Mouse (Mus musculus): Measurements from ENCODE around the gene Cxcr5. TPM values are rescaled to one million over a fixed set of nuclear protein-coding genes. Genes with fewer than 3 reads are reported as not detected.
A peak's percentile ranks its signal among the peaks of the same experiment; 100 is the strongest.

Cxcr5 gene
- polyA plus RNA-seq, 1 experiment = 6.0 TPM

DNA sequence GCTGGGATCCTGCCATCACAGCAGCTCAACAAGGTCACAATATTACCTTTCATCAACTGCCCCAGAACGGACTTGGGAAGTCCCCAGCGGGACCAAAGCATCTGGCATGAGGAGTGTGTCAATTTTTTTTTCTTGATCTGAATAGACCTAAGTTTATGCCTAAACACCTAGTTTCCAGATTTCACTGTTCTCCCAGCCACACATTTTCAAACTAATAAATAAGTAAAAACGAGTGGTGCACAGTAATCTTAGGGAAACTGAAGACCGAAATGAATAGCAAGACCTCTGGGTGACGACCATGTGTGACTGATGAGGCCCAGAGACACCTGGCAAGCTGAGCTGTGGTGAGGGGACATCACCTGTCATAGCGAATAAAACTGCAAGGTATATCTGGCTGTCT is 39.1 kb upstream of the Cxcr5 start:
- Histone ChIP-seq H3K4me1 (ENCODE audit: control insufficient read depth, insufficient read depth, low read length) (peaks cover 3% of the 10 kb centered on the region), H3K4me3 (replicated peaks; ENCODE audit: extremely low read depth, low read depth, low read length) (no peak overlapping the region)
- no peak for TF ChIP-seq CTCF (IDR thresholded peaks at IDR 0.05; ENCODE audit: insufficient read depth, low read length)
- TF ChIP-seq POLR2A (IDR thresholded peaks at IDR 0.05; ENCODE audit: borderline replicate concordance, extremely low read depth, low read depth, low read length) = no peak
- DNase-seq = no peak
- WGBS = 80% methylated on average over 6 of the region's 6 CpGs

GRCm38 (mm10) chr9:44599616-44600015 is 37.9 kb upstream of the Cxcr5 start:
- TF ChIP-seq POLR2A (IDR thresholded peaks at IDR 0.05; ENCODE audit: borderline replicate concordance, extremely low read depth, low read depth, low read length) (no peak), CTCF (IDR thresholded peaks at IDR 0.05; ENCODE audit: insufficient read depth, low read length) (no peak)
- DNase-seq = no peak
- peaks cover 3% of the 10 kb centered on the region for H3K4me1 ChIP-seq (ENCODE audit: control insufficient read depth, insufficient read depth, low read length)
- WGBS = 22% methylated on average over 5 of the region's 6 CpGs
- H3K4me3 ChIP-seq (replicated peaks; ENCODE audit: extremely low read depth, low read depth, low read length) = no peak overlapping the region

GRCm38 (mm10) chr9:44598899-44599495 is 37.3 kb upstream of the Cxcr5 start:
- peak; percentile 30 for DNase-seq
- peaks cover 3% of the 10 kb centered on the region for H3K4me1 ChIP-seq (ENCODE audit: control insufficient read depth, insufficient read depth, low read length)
- whole genome bisulfite sequencing = 17% methylated on average over 18 of the region's 18 CpGs
- TF ChIP-seq POLR2A (IDR thresholded peaks at IDR 0.05; ENCODE audit: borderline replicate concordance, extremely low read depth, low read depth, low read length) (no peak), CTCF (IDR thresholded peaks at IDR 0.05; ENCODE audit: insufficient read depth, low read length) (no peak)
- no peak overlapping the region for H3K4me3 ChIP-seq (replicated peaks; ENCODE audit: extremely low read depth, low read depth, low read length)

DNA sequence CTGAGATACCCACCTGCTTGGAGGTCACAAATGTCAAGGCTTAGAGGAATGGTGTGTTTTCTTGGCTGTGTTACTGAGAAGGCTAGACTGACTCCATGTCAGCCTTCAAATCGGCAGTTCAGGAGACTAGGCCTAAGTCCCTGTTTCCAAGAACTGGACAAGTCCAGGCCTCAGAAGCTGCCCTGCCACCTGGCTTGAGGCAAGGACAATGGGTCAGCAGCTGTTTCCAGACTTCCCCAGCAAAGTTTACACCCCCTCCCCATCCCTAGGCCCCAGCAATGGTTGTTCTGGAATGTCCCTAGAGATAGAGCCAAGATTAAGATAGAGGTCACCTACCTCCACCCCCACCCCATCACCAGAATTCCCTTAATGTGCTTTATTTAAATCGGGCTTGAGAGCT is 36.1 kb upstream of the Cxcr5 start:
- TF ChIP-seq CTCF (IDR thresholded peaks at IDR 0.05; ENCODE audit: insufficient read depth, low read length) (no peak), POLR2A (IDR thresholded peaks at IDR 0.05; ENCODE audit: borderline replicate concordance, extremely low read depth, low read depth, low read length) (no peak)
- DNase-seq = no peak
- WGBS = 79% methylated on average over 2 of the region's 2 CpGs
- H3K4me3 ChIP-seq (replicated peaks; ENCODE audit: extremely low read depth, low read depth, low read length) = no peak overlapping the region
- H3K4me1 ChIP-seq (ENCODE audit: control insufficient read depth, insufficient read depth, low read length) = peaks cover 3% of the 10 kb centered on the region

DNA sequence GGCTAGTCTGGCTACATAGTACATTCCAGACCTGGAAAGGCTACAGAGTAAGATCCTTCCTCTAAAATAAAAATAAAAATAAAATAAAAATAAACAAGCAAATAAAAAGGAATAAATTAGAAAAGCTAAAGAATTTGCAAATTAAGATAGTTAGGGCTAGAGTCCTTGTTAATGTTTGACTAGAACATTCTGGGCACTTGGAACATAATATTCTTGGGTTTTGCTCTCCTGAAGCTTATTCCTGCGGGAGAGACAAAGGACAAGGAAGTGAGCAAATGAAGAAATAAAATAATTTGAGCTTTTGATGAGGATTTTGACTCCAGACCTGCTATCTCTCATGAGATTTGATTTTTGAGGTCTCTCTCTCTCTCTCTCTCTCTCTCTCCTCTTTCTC is 33.9 kb upstream of the Cxcr5 start:
- H3K4me3 ChIP-seq (replicated peaks; ENCODE audit: extremely low read depth, low read depth, low read length) = no peak overlapping the region
- DNase-seq = no peak
- 58% methylated on average over 1 of the region's 1 CpGs for WGBS

DNA sequence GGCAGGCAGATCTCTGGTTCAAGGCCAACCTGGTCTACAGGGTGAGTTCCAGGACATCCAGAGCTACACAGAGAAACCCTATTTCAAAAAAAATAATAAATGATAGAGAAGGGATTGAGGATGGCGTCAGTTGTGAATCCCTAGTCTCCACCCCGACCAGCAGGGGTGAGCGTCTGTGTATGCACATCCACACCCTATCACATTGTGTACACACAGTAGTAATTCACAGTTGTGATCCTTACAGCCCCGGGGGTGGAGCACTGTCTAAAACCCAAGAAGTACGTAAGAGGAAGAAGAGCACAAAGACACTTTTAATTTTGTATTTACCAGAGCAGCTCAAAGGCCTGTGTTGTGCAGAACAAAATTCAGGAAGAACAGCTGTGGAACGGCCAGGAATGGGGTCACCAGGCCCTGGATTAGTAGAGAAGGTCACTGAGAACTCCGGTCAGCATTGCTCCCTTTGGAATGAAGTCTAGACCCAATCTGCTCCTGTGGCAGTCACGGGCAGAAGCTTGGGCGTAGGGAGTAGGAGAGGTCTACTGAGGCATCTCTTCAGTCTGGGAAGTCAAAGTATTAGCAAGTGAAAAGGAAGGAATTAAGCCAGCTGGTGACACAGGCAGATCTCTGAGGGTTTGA is 33.3 kb upstream of the Cxcr5 start:
- TF ChIP-seq CTCF (IDR thresholded peaks at IDR 0.05; ENCODE audit: insufficient read depth, low read length) = no peak
- TF ChIP-seq POLR2A (IDR thresholded peaks at IDR 0.05; ENCODE audit: borderline replicate concordance, extremely low read depth, low read depth, low read length) = no peak
- Histone ChIP-seq H3K4me1 (ENCODE audit: control insufficient read depth, insufficient read depth, low read length) (peaks cover 3% of the 10 kb centered on the region), H3K4me3 (replicated peaks; ENCODE audit: extremely low read depth, low read depth, low read length) (no peak overlapping the region)
- WGBS = 79% methylated on average over 9 of the region's 9 CpGs
- DNase-seq = no peak

More for the DNA sequence above, 33.9 kb upstream of the Cxcr5 start:
- no peak for TF ChIP-seq CTCF (IDR thresholded peaks at IDR 0.05; ENCODE audit: insufficient read depth, low read length)
- no peak for TF ChIP-seq POLR2A (IDR thresholded peaks at IDR 0.05; ENCODE audit: borderline replicate concordance, extremely low read depth, low read depth, low read length)
- peaks cover 3% of the 10 kb centered on the region for H3K4me1 ChIP-seq (ENCODE audit: control insufficient read depth, insufficient read depth, low read length)

DNA sequence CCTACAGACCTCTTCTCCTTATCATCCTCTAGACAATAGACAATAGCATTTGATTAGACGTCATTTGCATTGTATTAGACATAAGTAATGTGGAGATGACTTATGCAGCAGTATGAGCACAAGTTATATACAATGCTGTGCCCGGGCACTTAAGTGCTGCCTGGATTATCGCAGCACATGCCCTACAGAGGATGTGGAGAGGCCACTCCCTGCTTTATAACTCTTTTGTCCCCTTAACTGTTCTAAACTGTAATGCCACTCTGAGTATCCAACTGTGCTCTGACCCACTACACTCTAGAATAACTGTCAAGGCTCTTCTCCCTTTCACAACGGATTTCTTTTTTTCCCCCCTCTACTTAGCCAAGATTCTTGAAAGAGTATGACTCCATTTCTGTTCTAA is 32.2 kb upstream of the Cxcr5 start:
- 49% methylated on average over 4 of the region's 4 CpGs for WGBS
- TF ChIP-seq CTCF (IDR thresholded peaks at IDR 0.05; ENCODE audit: insufficient read depth, low read length) (no peak), POLR2A (IDR thresholded peaks at IDR 0.05; ENCODE audit: borderline replicate concordance, extremely low read depth, low read depth, low read length) (no peak)
- no peak overlapping the region for H3K4me3 ChIP-seq (replicated peaks; ENCODE audit: extremely low read depth, low read depth, low read length)
- no peak for DNase-seq
- H3K4me1 ChIP-seq (ENCODE audit: control insufficient read depth, insufficient read depth, low read length) = no peaks in the 10 kb centered on the region; the same call in none of the 2 replicates

DNA sequence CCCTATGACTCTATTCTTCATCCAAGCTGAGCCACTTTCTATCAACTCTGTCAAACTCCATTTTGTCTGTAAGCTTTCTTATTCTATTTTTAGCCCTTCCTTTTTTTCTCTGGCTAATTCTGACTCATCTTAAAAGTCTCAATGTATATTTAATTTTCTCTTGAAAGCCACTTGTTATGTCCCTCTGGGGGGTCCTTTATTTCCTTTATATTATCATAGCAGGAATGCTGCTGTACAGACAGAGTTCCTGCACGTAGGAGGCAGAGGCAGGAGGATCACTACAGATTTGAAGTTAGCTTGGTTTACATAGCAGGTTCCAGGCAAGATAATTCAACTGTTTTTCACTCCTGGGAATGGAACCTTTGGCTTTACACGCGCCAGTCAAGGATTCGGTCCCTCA is 31.5 kb upstream of the Cxcr5 start:
- no peak for DNase-seq
- Histone ChIP-seq H3K4me3 (replicated peaks; ENCODE audit: extremely low read depth, low read depth, low read length) (no peak overlapping the region), H3K4me1 (ENCODE audit: control insufficient read depth, insufficient read depth, low read length) (no peaks in the 10 kb centered on the region)
- 81% methylated on average over 4 of the region's 4 CpGs for WGBS
- TF ChIP-seq CTCF (IDR thresholded peaks at IDR 0.05; ENCODE audit: insufficient read depth, low read length) (no peak), POLR2A (IDR thresholded peaks at IDR 0.05; ENCODE audit: borderline replicate concordance, extremely low read depth, low read depth, low read length) (no peak)

GRCm38 (mm10) chr9:44591595-44592188 is 30.0 kb upstream of the Cxcr5 start:
- TF ChIP-seq POLR2A (IDR thresholded peaks at IDR 0.05; ENCODE audit: borderline replicate concordance, extremely low read depth, low read depth, low read length) (no peak), CTCF (IDR thresholded peaks at IDR 0.05; ENCODE audit: insufficient read depth, low read length) (no peak)
- Histone ChIP-seq H3K4me3 (replicated peaks; ENCODE audit: extremely low read depth, low read depth, low read length) (no peak overlapping the region), H3K4me1 (ENCODE audit: control insufficient read depth, insufficient read depth, low read length) (no peaks in the 10 kb centered on the region)
- DNase-seq = no peak
- 58% methylated on average over 7 of the region's 7 CpGs for WGBS

DNA sequence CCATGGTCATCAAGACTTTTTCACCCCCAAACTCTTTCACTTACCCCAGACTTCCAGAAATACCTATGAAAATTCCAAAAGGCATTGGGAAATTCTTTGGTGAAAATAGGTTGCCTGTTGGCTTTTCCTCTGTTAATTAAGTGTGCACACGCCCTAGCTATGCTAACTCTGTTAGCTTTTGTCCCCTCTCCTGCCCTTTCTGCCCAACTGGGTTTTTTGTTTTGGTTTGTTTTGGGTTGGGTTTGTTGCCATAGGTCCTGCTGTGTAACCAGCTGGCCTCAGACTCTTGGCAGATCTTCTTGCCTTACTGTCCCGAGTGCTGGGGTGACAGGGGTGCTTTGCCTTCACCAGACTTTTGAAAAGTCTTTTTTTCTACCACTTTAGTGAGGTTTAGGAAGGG is 29.3 kb upstream of the Cxcr5 start:
- no peak for DNase-seq
- Histone ChIP-seq H3K4me1 (ENCODE audit: control insufficient read depth, insufficient read depth, low read length) (no peaks in the 10 kb centered on the region), H3K4me3 (replicated peaks; ENCODE audit: extremely low read depth, low read depth, low read length) (no peak overlapping the region)
- no peak for TF ChIP-seq POLR2A (IDR thresholded peaks at IDR 0.05; ENCODE audit: borderline replicate concordance, extremely low read depth, low read depth, low read length)
- TF ChIP-seq CTCF (IDR thresholded peaks at IDR 0.05; ENCODE audit: insufficient read depth, low read length) = no peak
- WGBS = 34% methylated on average over 2 of the region's 2 CpGs

Data from lung, adult 2 months (tissue).